Mouse (Mus musculus): ENCODE measurements around the gene Slc8a2.

GRCm38 (mm10) chr7:16132926-16133325 lies 3.3 kb downstream of the Slc8a2 start:
- no peak for TF ChIP-seq CTCF (IDR thresholded peaks at IDR 0.05; ENCODE audit: low read depth, low read length)
- TF ChIP-seq POLR2A (IDR thresholded peaks at IDR 0.05; ENCODE audit: extremely low read depth, insufficient read depth, low read length): no peak
